Mouse (Mus musculus): ENCODE measurements around the gene Slc39a13. TPM values are rescaled to one million over a fixed set of nuclear protein-coding genes. Genes with fewer than 3 reads are reported as not detected.

Slc39a13 gene
- total RNA-seq, 2 experiments from 2014 or later: 25.7 to 27.6 TPM

Other genes with a start within 250 kb of the Slc39a13 start
- 100 to 1,000 TPM; 146 to 150 TPM for gene Mtch2, start 223.3 kb downstream of the Slc39a13 start, total RNA-seq (2021)
- 100 to 1,000 TPM; 220 to 233 TPM for gene C1qtnf4, start 184.6 kb downstream of the Slc39a13 start, total RNA-seq (2021)
- gene Kbtbd4, start 165.7 kb downstream of the Slc39a13 start, total RNA-seq (2021): 10 to 100 TPM; 40.9 to 43.6 TPM
- 100 to 1,000 TPM; 216 to 217 TPM for gene Ndufs3, start 165.6 kb downstream of the Slc39a13 start, total RNA-seq (2021)
- 100 to 1,000 TPM; 125 to 129 TPM for gene Celf1, start 130.0 kb downstream of the Slc39a13 start, total RNA-seq (2021)
- under 1 TPM; 0.24 to 0.49 TPM for gene Rapsn, start 34.8 kb downstream of the Slc39a13 start, total RNA-seq (2021)
- 100 to 1,000 TPM; 207 to 208 TPM for gene Psmc3, start 16.4 kb downstream of the Slc39a13 start, total RNA-seq (2021)
- gene Spi1, start 12.0 kb upstream of the Slc39a13 start, total RNA-seq (2021): 1 to 10 TPM; 5.2 to 5.6 TPM
- gene Mybpc3, start 47.7 kb upstream of the Slc39a13 start, total RNA-seq (2021): under 1 TPM; 0.51 to 0.61 TPM
- 100 to 1,000 TPM; 170 to 174 TPM for gene Madd, start 113.4 kb upstream of the Slc39a13 start, total RNA-seq (2021)
- 1 to 10 TPM; 1.5 TPM for gene Nr1h3, start 132.4 kb upstream of the Slc39a13 start, total RNA-seq (2021)
- 10 to 100 TPM; 46.6 to 51.7 TPM for gene Acp2, start 132.5 kb upstream of the Slc39a13 start, total RNA-seq (2021)
- gene Ddb2, start 166.6 kb upstream of the Slc39a13 start, total RNA-seq (2021): 10 to 100 TPM; 10.2 to 11.3 TPM
- gene Pacsin3, start 185.5 kb upstream of the Slc39a13 start, total RNA-seq (2021): 10 to 100 TPM; 36.4 to 38.7 TPM
- 10 to 100 TPM; 60.5 to 61.6 TPM for gene Arfgap2, start 194.6 kb upstream of the Slc39a13 start, total RNA-seq (2021)